Comparison of ENCODE assay signal across 8 mouse cellular contexts in genomic region chr5:111890800-111891199, GRCm38 (mm10).
A peak's percentile ranks its signal among the peaks of the same experiment; 100 is the strongest.
DNase-seq lines count a peak whose midpoint lies in the region; ATAC-seq lines count a peak whose summit lies in the region.

No protein-coding gene starts in this region.

- H3K4me1 ChIP-seq in embryonic facial prominence, embryonic 11.5 days (ENCODE audit: control insufficient read depth, insufficient read depth, low read length): peaks cover 22% of the 10 kb centered on the region
- H3K4me1 ChIP-seq in kidney, embryonic 14.5 days (ENCODE audit: control insufficient read depth, insufficient read depth, low read length): peaks cover 28% of the 10 kb centered on the region

- no peak overlapping the region for H3K4me2 ChIP-seq in embryonic facial prominence, embryonic 11.5 days (ENCODE audit: low read depth, low read length)
- H3K4me2 ChIP-seq in kidney, embryonic 14.5 days (replicated peaks; ENCODE audit: low read depth, low read length): no peak overlapping the region

- H3K36me3 ChIP-seq in embryonic facial prominence, embryonic 11.5 days (replicated peaks; ENCODE audit: control insufficient read depth, insufficient read depth, low read depth, low read length): no peaks in the 10 kb centered on the region
- no peaks in the 10 kb centered on the region for H3K36me3 ChIP-seq in kidney, embryonic 14.5 days (ENCODE audit: control insufficient read depth, insufficient read depth, low read length)

- no peak overlapping the region for H3K9ac ChIP-seq in embryonic facial prominence, embryonic 11.5 days (replicated peaks; ENCODE audit: low read length)
- H3K9ac ChIP-seq in kidney, embryonic 14.5 days (ENCODE audit: low read depth, low read length): no peak overlapping the region

- WGBS in embryonic facial prominence, embryonic 11.5 days: 14% methylated on average over 7 of the region's 7 CpGs
- WGBS in kidney, embryonic 14.5 days: 41% methylated on average over 7 of the region's 7 CpGs

- no peak for DNase-seq in frontal cortex, postnatal 25 days (ENCODE audit: low spot score in 2 of 2)
- peak; percentile 93 for DNase-seq in embryonic facial prominence, embryonic 11.5 days (ENCODE audit: low spot score)
- peak; percentile 91 for DNase-seq in heart, adult 9 months (ENCODE audit: low spot score in 2 of 2)
- DNase-seq in lung, postnatal 14 days: peak; percentile 69
- no peak for DNase-seq in thymus, postnatal 14 days
- DNase-seq in right cerebral cortex, postnatal 14 days: no peak

- H3K27me3 ChIP-seq in embryonic facial prominence, embryonic 11.5 days (ENCODE audit: control insufficient read depth, insufficient read depth, low read length): no peaks in the 10 kb centered on the region
- H3K27me3 ChIP-seq in kidney, embryonic 14.5 days (ENCODE audit: control insufficient read depth, insufficient read depth, low read length): peaks cover 19% of the 10 kb centered on the region; the same call in 1 of the 2 replicates

- peak overlapping the region; percentile 90 for H3K27ac ChIP-seq in embryonic facial prominence, embryonic 11.5 days (replicated peaks; ENCODE audit: low read depth, low read length)
- H3K27ac ChIP-seq in kidney, embryonic 14.5 days (ENCODE audit: low read depth, low read length): peak overlapping the region; percentile 64; the same call in 1 of the 2 replicates

- no peak overlapping the region for H3K4me3 ChIP-seq in embryonic facial prominence, embryonic 11.5 days (ENCODE audit: low read depth, low read length)
- H3K4me3 ChIP-seq in kidney, embryonic 14.5 days (ENCODE audit: low read length): no peak overlapping the region

- ATAC-seq in frontal cortex, adult (ENCODE audit: low TSS enrichment): peak; percentile 60
- ATAC-seq in embryonic facial prominence, embryonic 11.5 days (replicated peaks; ENCODE audit: insufficient number of reproducible peaks, low FRiP score, low TSS enrichment, low read depth): peak; percentile 64
- no peak; the same call in 1 of the 2 replicates for ATAC-seq in kidney, embryonic 14.5 days (ENCODE audit: low FRiP score, low TSS enrichment)

- no peaks in the 10 kb centered on the region for H3K9me3 ChIP-seq in embryonic facial prominence, embryonic 11.5 days (replicated peaks; ENCODE audit: control insufficient read depth, low read length)
- no peaks in the 10 kb centered on the region for H3K9me3 ChIP-seq in kidney, embryonic 14.5 days (ENCODE audit: control insufficient read depth, low read length)

Comparison
In these comparisons a context has a peak if more than half of its experiments do, and no peak if none do; other contexts are left out.
1. DNase-seq: peak in embryonic facial prominence, embryonic 11.5 days (single experiment), heart, adult 9 months (2 of 2) and lung, postnatal 14 days (single experiment); none in frontal cortex, postnatal 25 days (0 of 2), thymus, postnatal 14 days (single experiment) and right cerebral cortex, postnatal 14 days (single experiment).